Comparison of ENCODE assay signal across 8 mouse cellular contexts in genomic region chr11:115766356-115766943, GRCm38 (mm10). TPM values are rescaled to one million over a fixed set of nuclear protein-coding genes. Genes with fewer than 3 reads are reported as not detected.
A peak's percentile ranks its signal among the peaks of the same experiment; 100 is the strongest.
DNase-seq lines count a peak whose midpoint lies in the region; ATAC-seq lines count a peak whose summit lies in the region.

No protein-coding gene starts in this region.

- 0 out of 2 replicates have a peak, but pooled peaks have one; percentile 6 for ATAC-seq in frontal cortex, adult (ENCODE audit: low TSS enrichment)
- no peak for ATAC-seq in forebrain, embryonic 11.5 days (replicated peaks; ENCODE audit: low FRiP score)
- no peak for ATAC-seq in intestine, embryonic 14.5 days (replicated peaks; ENCODE audit: low FRiP score, low TSS enrichment, low read depth)
- ATAC-seq in liver, embryonic 16.5 days (ENCODE audit: low read depth) = no peak

- H3K4me3 ChIP-seq in forebrain, embryonic 11.5 days (ENCODE audit: low read depth, low read length) = peak overlapping the region; percentile 70
- peak overlapping the region; percentile 96 for H3K4me3 ChIP-seq in intestine, embryonic 14.5 days (ENCODE audit: low read depth, low read length)
- H3K4me3 ChIP-seq in liver, embryonic 16.5 days (ENCODE audit: low read depth, low read length) = peak overlapping the region; percentile 93

- no peak for DNase-seq in frontal cortex, postnatal 25 days (ENCODE audit: low spot score in 2 of 2)
- DNase-seq in forebrain, embryonic 11.5 days (ENCODE audit: low spot score) = no peak
- no peak for DNase-seq in intestine, embryonic 14.5 days (ENCODE audit: low spot score)
- DNase-seq in skeletal muscle tissue, adult 2 months (ENCODE audit: low read depth, low spot score) = peak; percentile 66
- DNase-seq in left cerebral cortex, postnatal 25 days (ENCODE audit: low spot score in 2 of 2) = no peak
- DNase-seq in ovary, postnatal 14 days (ENCODE audit: low spot score) = no peak

- intact Hi-C loops in left cerebral cortex, postnatal 25 days (cut with DNase I) = loop anchor here (1.0 kb wide), 1 partner anchor 47 kb away; the partner anchor contains the start of gene Caskin2

- H3K9ac ChIP-seq in forebrain, embryonic 11.5 days (ENCODE audit: low read length) = peak overlapping the region; percentile 97
- peak overlapping the region; percentile 96 for H3K9ac ChIP-seq in intestine, embryonic 14.5 days (ENCODE audit: low read length)
- peak overlapping the region; percentile 95 for H3K9ac ChIP-seq in liver, embryonic 16.5 days (ENCODE audit: low read depth, low read length)

- no peaks in the 10 kb centered on the region for H3K9me3 ChIP-seq in forebrain, embryonic 11.5 days (ENCODE audit: control insufficient read depth, low read length)
- no peaks in the 10 kb centered on the region for H3K9me3 ChIP-seq in intestine, embryonic 14.5 days (ENCODE audit: control insufficient read depth, low read length)
- no peaks in the 10 kb centered on the region for H3K9me3 ChIP-seq in liver, embryonic 16.5 days (replicated peaks; ENCODE audit: control insufficient read depth, low read length)

- peak overlapping the region; percentile 79 for H3K4me2 ChIP-seq in forebrain, embryonic 11.5 days (ENCODE audit: low read depth, low read length, severe bottlenecking)
- H3K4me2 ChIP-seq in intestine, embryonic 14.5 days (ENCODE audit: low read length) = peak overlapping the region; percentile 71
- peak overlapping the region; percentile 93 for H3K4me2 ChIP-seq in liver, embryonic 16.5 days (ENCODE audit: low read depth, low read length)

- H3K4me1 ChIP-seq in forebrain, embryonic 11.5 days (replicated peaks; ENCODE audit: control insufficient read depth, insufficient read depth, low read length) = peaks cover 5% of the 10 kb centered on the region
- peaks cover 8% of the 10 kb centered on the region for H3K4me1 ChIP-seq in intestine, embryonic 14.5 days (replicated peaks; ENCODE audit: control insufficient read depth, insufficient read depth, low read length)
- peaks cover 33% of the 10 kb centered on the region for H3K4me1 ChIP-seq in liver, embryonic 16.5 days (ENCODE audit: control insufficient read depth, low read depth, low read length)

- H3K36me3 ChIP-seq in forebrain, embryonic 11.5 days (ENCODE audit: control insufficient read depth, insufficient read depth, low read length) = no peaks in the 10 kb centered on the region
- H3K36me3 ChIP-seq in intestine, embryonic 14.5 days (ENCODE audit: control insufficient read depth, insufficient read depth, low read length) = no peaks in the 10 kb centered on the region
- H3K36me3 ChIP-seq in liver, embryonic 16.5 days (ENCODE audit: control insufficient read depth, insufficient read depth) = no peaks in the 10 kb centered on the region

- peak overlapping the region; percentile 83; the same call in 1 of the 2 replicates for H3K27ac ChIP-seq in forebrain, embryonic 11.5 days (ENCODE audit: low read depth, low read length)
- H3K27ac ChIP-seq in intestine, embryonic 14.5 days (ENCODE audit: low read depth) = no peak overlapping the region
- peak overlapping the region; percentile 78 for H3K27ac ChIP-seq in liver, embryonic 16.5 days (ENCODE audit: low read length)

- H3K27me3 ChIP-seq in forebrain, embryonic 11.5 days (ENCODE audit: control insufficient read depth, insufficient read depth, low read length) = no peaks in the 10 kb centered on the region
- no peaks in the 10 kb centered on the region for H3K27me3 ChIP-seq in intestine, embryonic 14.5 days (replicated peaks; ENCODE audit: control insufficient read depth, insufficient read depth, low read length)
- H3K27me3 ChIP-seq in liver, embryonic 16.5 days (ENCODE audit: control insufficient read depth, insufficient read depth, low read depth, low read length) = no peaks in the 10 kb centered on the region

- 48% methylated on average over 13 of the region's 13 CpGs for WGBS in forebrain, embryonic 11.5 days
- WGBS in intestine, embryonic 14.5 days = 45% methylated on average over 13 of the region's 13 CpGs
- WGBS in liver, embryonic 16.5 days (ENCODE audit: insufficient replicate concordance) = 40% methylated on average over 13 of the region's 13 CpGs

RNA-seq across cellular contexts. Expression of gene Tmem94, which starts 1.2 kb away (rescaled TPM):
- 25.9 and 28.9 TPM in 2 replicates for polyA plus RNA-seq in forebrain, embryonic 11.5 days (2014; fragmentation: Nextera tagmentation; extraction: Ambion mirVana)
- 14.6 and 15.7 TPM in 2 replicates for polyA plus RNA-seq in intestine, embryonic 14.5 days (2014; fragmentation: Nextera tagmentation; extraction: Ambion mirVana)
- 8.9 and 10.4 TPM in 2 replicates for polyA plus RNA-seq in liver, embryonic 16.5 days (2015; fragmentation: Nextera tagmentation; extraction: Ambion mirVana)
- 10 to 100 TPM; 54.9 to 59.1 TPM for total RNA-seq in left cerebral cortex, postnatal 25 days (2021)

RNA-seq across cellular contexts. Expression of gene Caskin2, which starts 47.0 kb away (rescaled TPM):
- 20.4 and 21.2 TPM in 2 replicates for polyA plus RNA-seq in forebrain, embryonic 11.5 days (2014; fragmentation: Nextera tagmentation; extraction: Ambion mirVana)
- 14.9 and 15.3 TPM in 2 replicates for polyA plus RNA-seq in intestine, embryonic 14.5 days (2014; fragmentation: Nextera tagmentation; extraction: Ambion mirVana)
- 5.1 and 6.1 TPM in 2 replicates for polyA plus RNA-seq in liver, embryonic 16.5 days (2015; fragmentation: Nextera tagmentation; extraction: Ambion mirVana)
- total RNA-seq in left cerebral cortex, postnatal 25 days (2021) = 10 to 100 TPM; 18.8 to 20.7 TPM

RNA-seq across cellular contexts. Expression of gene Tsen54, which starts 48.1 kb away (rescaled TPM):
- 29.4 and 33.4 TPM in 2 replicates for polyA plus RNA-seq in forebrain, embryonic 11.5 days (2014; fragmentation: Nextera tagmentation; extraction: Ambion mirVana)
- 29.5 and 30.7 TPM in 2 replicates for polyA plus RNA-seq in intestine, embryonic 14.5 days (2014; fragmentation: Nextera tagmentation; extraction: Ambion mirVana)
- polyA plus RNA-seq in liver, embryonic 16.5 days (2015; fragmentation: Nextera tagmentation; extraction: Ambion mirVana) = 10.2 and 12.4 TPM in 2 replicates
- total RNA-seq in left cerebral cortex, postnatal 25 days (2021) = 10 to 100 TPM; 12.5 to 12.7 TPM

RNA-seq across cellular contexts. Expression of gene Llgl2, which starts 57.4 kb away (rescaled TPM):
- polyA plus RNA-seq in forebrain, embryonic 11.5 days (2014; fragmentation: Nextera tagmentation; extraction: Ambion mirVana) = 3.9 and 5.5 TPM in 2 replicates
- 46.3 and 59.2 TPM in 2 replicates for polyA plus RNA-seq in intestine, embryonic 14.5 days (2014; fragmentation: Nextera tagmentation; extraction: Ambion mirVana)
- 14.4 and 15.6 TPM in 2 replicates for polyA plus RNA-seq in liver, embryonic 16.5 days (2015; fragmentation: Nextera tagmentation; extraction: Ambion mirVana)
- total RNA-seq in left cerebral cortex, postnatal 25 days (2021) = 1 to 10 TPM; 3.7 to 4.0 TPM

RNA-seq across cellular contexts. Expression of gene Grb2, which starts 58.1 kb away (rescaled TPM):
- polyA plus RNA-seq in forebrain, embryonic 11.5 days (2014; fragmentation: Nextera tagmentation; extraction: Ambion mirVana) = 63.0 and 71.4 TPM in 2 replicates
- polyA plus RNA-seq in intestine, embryonic 14.5 days (2014; fragmentation: Nextera tagmentation; extraction: Ambion mirVana) = 39.4 and 52.3 TPM in 2 replicates
- 49.1 and 53.1 TPM in 2 replicates for polyA plus RNA-seq in liver, embryonic 16.5 days (2015; fragmentation: Nextera tagmentation; extraction: Ambion mirVana)
- 100 to 1,000 TPM; 204 TPM for total RNA-seq in left cerebral cortex, postnatal 25 days (2021)
